Mouse (Mus musculus) brown adipose tissue, adult 24 weeks (tissue): ENCODE results near the gene Lypd6b. TPM values are rescaled to one million over a fixed set of nuclear protein-coding genes. Genes with fewer than 3 reads are reported as not detected.
A peak's percentile ranks its signal among the peaks of the same experiment; 100 is the strongest.

Source experiments
- H3K27ac ChIP-seq: fragments of 200-500 bp; replicated peaks from 2 replicates; pipeline ENCODE4 v1.5.1; 2012; ENCODE audit warnings: low read depth, mild to moderate bottlenecking, low read length
- H3K4me1 ChIP-seq: fragments of 200-500 bp; 2 replicates; pipeline ENCODE4 v1.6.1; 2012; ENCODE audit warnings: low read length, mixed read lengths; ENCODE audit not compliant: control insufficient read depth, insufficient read depth, insufficient read length
- H3K4me3 ChIP-seq: fragments of 200-500 bp; 2 replicates; pipeline ENCODE4 v1.5.1; 2012; ENCODE audit warnings: low read depth, mild to moderate bottlenecking, low read length, moderate library complexity; ENCODE audit not compliant: insufficient read depth
- polyA plus RNA-seq: library from polyadenylated mRNA; stranded (reverse); fragments of >200 nt; gene quantifications from 2 replicates; pipeline ENCODE4 v1.2.4, GENCODE M21; 2012; ENCODE audit not compliant: missing spikeins, insufficient read depth, insufficient read length

The Lypd6b gene
- polyA plus RNA-seq, 1 experiment, result not detected

- Histone ChIP-seq H3K4me3 (no peak overlapping the region), H3K27ac (no peak overlapping the region), H3K4me1 (no peaks in the 10 kb centered on the region; the same call in 1 of the 2 replicates)
These were observed 40.3 kb downstream of the Lypd6b start for GRCm38 (mm10) chr2:49827756-49828155.

DNA sequence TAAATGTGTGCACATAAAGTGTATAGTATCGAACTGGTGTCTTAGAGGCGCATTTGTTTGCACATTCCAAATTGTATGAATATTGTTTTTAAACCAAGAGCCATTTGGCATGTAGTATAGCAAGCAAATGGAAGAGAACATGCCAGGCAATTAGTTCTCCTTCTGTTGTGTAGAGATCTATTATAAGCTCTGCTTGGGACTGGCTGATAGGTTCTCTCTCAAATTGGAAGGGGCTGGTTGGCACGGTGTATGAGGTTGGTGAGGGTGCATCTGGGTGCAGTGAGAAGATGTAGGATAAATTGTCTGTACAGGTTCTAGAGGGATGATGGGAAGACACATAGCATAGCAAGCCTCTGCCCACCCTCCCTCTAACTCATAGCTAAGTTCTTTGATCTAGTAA lies 42.9 kb downstream of the Lypd6b start:
- Histone ChIP-seq H3K4me3 (no peak overlapping the region), H3K27ac (no peak overlapping the region), H3K4me1 (no peaks in the 10 kb centered on the region)

GRCm38 (mm10) chr2:49832277-49832803 lies 44.9 kb downstream of the Lypd6b start:
- Histone ChIP-seq H3K4me3 (no peak overlapping the region), H3K27ac (no peak overlapping the region), H3K4me1 (no peaks in the 10 kb centered on the region)

DNA sequence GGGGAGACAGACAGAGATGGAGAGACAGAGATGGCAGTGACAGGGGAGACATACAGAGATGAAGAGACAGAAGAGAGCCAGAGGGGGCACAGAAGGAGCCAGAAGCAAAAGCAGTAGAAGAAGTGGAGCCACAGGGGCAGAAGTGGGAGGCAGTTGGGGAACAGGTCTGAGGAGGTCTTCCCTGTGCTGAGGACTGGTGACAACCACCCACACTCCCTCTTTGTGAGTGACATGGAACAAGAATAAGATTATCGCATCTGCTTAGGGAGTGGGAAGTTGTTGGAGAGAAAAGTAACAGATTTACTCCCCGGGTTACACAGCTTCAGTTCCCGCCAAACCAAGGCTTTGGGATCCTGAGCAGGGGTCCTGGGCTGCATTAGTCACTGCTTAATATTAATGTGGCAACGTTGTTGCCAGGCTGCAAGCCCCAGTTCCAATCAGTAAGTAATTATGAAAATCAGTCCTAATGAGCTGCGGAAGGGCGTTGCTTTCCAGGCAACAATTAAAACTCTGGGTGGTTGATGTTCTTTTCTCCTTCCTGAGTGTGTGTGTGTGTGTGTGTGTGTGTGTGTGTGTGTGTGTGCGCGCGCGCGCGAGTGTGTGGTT lies 50.1 kb downstream of the Lypd6b start:
- H3K4me1 ChIP-seq, result no peaks in the 10 kb centered on the region
- H3K4me3 ChIP-seq, result no peak overlapping the region
- no peak overlapping the region for H3K27ac ChIP-seq

DNA sequence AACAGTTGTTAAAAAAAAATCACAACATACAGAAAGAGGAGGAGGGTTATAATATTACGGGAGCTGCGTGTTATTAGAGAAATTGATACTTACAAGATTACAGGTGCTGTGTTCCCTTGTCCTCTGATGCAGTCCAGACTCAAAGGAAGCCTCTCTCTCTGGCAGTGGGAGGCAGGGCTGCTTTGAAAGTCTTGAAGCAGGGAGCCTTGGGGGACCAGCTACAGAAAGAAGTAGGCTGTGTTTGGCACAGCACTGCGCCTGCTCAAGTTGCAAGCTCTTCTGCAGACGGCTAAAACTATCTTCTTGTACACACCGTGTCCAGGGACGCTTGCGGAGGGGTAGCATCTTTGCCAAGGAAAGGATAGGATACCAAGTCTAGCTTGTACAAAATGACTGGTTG lies 51.1 kb downstream of the Lypd6b start:
- no peaks in the 10 kb centered on the region for H3K4me1 ChIP-seq
- no peak overlapping the region for H3K4me3 ChIP-seq
- no peak overlapping the region for H3K27ac ChIP-seq

DNA sequence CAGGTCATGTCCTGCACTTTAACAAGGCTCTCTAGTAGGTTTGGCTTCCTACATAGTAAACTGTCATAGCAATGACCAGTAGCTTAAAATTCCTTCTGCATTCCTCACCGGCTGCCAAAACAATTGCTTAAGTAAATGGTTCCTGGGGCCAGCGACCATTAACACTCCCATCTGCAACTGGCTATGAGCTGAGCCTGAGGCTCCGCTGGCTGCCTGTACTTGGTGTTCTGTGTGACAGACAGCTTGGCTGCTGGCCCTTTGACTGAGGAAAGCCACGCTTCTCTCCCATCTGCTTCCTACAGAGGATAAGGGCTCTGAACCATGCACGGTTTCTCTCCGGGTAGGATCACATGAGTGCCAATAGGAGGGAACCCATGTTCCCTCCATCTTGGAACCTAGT lies 53.1 kb downstream of the Lypd6b start:
- H3K27ac ChIP-seq, result 0 out of 2 replicates have a peak overlapping the region, but pooled peaks have one; percentile 29

DNA sequence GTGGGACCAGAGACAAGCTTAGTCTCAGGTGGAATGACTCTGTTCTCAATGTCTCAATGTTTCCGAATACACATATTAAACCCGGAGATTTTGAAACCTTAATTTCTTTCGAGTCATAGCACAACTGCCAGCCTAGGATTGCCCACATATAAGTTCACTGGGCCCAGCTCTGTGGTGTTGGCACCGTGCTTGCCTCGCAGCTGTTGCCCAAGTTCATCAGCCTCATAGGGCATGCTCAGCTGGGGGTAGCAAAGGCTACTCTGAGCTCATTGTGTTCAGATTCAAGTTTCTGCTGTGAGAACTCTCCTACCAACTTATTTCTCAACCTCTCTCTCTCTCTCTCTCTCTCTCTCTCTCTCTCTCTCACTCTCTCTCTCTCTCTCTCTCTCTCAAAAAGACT lies 53.6 kb downstream of the Lypd6b start:
- H3K27ac ChIP-seq, result 0 out of 2 replicates have a peak overlapping the region, but pooled peaks have one; percentile 29
- H3K4me1 ChIP-seq, result no peaks in the 10 kb centered on the region

More for the DNA sequence above, 53.1 kb downstream of the Lypd6b start:
- Histone ChIP-seq H3K4me3 (no peak overlapping the region), H3K4me1 (no peaks in the 10 kb centered on the region)

DNA sequence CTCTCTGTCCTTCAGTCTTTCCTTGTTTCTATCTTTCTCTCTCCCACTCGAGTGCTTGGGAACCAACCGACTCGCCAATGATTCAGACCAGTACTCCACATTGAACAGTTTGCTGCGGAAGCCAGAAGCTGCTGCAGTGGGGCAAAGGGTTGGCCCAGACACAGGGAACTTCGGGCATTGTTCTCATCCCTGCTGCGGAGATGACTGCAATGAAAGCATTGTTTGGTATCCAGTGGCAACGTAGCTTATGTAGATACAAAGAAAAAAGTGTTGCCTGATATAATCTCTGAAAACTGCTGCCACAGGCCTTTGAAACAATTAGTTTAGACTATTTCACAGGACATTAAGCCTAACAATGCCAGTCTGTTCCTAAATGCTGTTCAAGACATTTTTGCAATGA lies 57.6 kb downstream of the Lypd6b start:
- Histone ChIP-seq H3K27ac (no peak overlapping the region), H3K4me1 (no peaks in the 10 kb centered on the region), H3K4me3 (no peak overlapping the region)

More for the DNA sequence above, 53.6 kb downstream of the Lypd6b start:
- no peak overlapping the region for H3K4me3 ChIP-seq

DNA sequence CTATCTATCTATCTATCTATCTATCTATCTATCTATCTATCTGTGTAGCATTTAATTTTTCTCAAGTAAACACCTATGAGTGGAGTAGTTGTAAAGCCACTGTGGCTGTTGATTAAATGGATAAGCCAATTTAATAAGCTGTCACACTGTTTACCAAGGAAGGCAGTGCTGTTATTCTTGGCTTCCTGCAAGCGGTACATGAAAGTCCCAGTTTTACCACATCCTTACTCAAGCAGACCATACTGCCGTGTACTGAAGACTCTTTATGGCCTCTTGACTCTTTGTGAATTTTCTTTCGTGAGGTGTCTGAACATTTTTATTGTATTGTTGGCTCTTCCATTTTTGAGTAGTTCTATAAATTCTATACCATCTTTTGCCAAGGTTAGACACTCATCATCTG lies 58.6 kb downstream of the Lypd6b start:
- H3K27ac ChIP-seq, result no peak overlapping the region
- H3K4me3 ChIP-seq, result no peak overlapping the region
- no peaks in the 10 kb centered on the region for H3K4me1 ChIP-seq

GRCm38 (mm10) chr2:49846880-49847279 lies 59.4 kb downstream of the Lypd6b start:
- Histone ChIP-seq H3K4me1 (no peaks in the 10 kb centered on the region), H3K27ac (no peak overlapping the region), H3K4me3 (no peak overlapping the region)

GRCm38 (mm10) chr2:49847831-49848230 lies 60.3 kb downstream of the Lypd6b start:
- no peak overlapping the region for H3K27ac ChIP-seq
- H3K4me1 ChIP-seq, result no peaks in the 10 kb centered on the region
- no peak overlapping the region for H3K4me3 ChIP-seq

- H3K4me3 ChIP-seq, result no peak overlapping the region
- H3K4me1 ChIP-seq, result no peaks in the 10 kb centered on the region
These were observed 62.3 kb downstream of the Lypd6b start for GRCm38 (mm10) chr2:49849771-49850170.

DNA sequence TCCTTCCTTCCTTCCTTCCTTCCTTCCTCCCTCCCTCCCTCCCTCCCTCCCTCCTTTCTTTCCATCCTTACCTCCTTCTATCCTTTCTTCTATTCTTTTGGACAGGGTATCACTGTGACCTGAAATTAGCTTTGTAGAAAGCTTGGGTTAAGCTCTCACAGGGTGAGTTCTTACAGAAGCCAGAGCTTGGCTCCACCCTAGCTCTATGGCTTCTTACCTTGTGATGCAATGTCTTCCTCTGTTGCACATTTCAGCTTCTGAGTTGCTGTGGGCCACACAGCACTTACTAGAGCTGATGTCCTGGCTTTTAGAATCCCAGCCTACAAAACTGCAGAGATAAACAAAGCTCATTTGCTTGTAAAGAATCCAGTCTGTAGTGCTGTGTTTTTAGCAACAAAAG lies 64.5 kb downstream of the Lypd6b start:
- no peak overlapping the region for H3K27ac ChIP-seq
- H3K4me1 ChIP-seq, result no peaks in the 10 kb centered on the region

More at GRCm38 (mm10) chr2:49849771-49850170, 62.3 kb downstream of the Lypd6b start:
- H3K27ac ChIP-seq, result no peak overlapping the region

GRCm38 (mm10) chr2:49856161-49856564 lies 68.7 kb downstream of the Lypd6b start:
- no peak overlapping the region for H3K4me3 ChIP-seq
- no peak overlapping the region for H3K27ac ChIP-seq
- no peaks in the 10 kb centered on the region for H3K4me1 ChIP-seq

More for the DNA sequence above, 64.5 kb downstream of the Lypd6b start:
- no peak overlapping the region for H3K4me3 ChIP-seq

DNA sequence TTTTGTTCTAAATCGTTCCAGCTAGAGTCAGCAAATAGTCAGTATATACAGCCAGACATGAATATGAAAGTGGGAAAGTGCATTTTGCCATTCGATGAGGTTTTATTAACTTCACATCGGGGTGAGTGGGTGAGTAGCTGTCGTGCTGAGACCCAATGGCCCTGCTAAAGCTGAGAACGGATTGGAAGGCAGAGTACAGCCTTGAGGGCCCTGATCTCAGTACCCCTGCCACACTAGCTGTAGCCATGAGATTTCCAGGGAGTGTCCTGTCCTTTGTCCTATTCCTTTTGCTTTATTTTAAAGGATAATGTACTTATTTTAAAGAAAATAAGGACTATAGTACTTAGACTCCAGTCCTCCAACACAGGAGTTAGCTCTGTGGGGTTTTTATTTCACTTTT lies 69.1 kb downstream of the Lypd6b start:
- no peak overlapping the region for H3K27ac ChIP-seq
- no peak overlapping the region for H3K4me3 ChIP-seq
- H3K4me1 ChIP-seq, result no peaks in the 10 kb centered on the region

DNA sequence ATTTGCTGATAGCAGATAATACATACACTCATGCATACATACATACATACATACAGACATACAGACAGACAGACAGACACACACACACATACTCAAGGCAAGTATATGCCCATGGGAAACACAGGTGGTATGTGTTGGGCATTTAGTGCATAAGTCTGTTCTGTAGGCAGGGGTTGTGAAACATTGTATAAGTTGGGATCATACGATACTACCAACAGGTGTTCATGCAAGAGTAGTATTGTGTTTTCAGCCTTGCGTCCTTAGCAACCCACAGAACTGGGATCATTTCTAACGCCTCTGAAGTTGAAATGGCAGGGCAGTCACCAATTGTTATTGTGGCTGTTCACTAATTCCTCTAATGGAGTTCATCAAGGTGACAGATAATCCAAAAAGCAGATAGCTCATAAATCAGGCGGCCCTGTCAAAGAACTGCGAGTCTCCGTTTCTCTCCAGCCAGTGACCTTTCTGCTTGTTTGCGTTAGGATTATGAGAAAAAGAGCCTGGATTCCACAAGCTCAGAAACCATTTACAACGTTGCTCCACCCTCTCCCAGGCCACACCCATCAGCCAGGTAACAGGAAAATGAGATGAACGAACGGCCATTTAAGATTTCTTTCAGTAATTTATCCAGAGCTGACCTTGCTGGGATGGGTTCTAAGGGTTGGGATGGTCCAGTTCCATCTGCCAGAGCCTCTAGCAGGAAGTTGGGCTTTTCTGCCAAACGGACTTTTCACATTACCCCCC lies 72.9 kb downstream of the Lypd6b start:
- H3K4me1 ChIP-seq, result no peaks in the 10 kb centered on the region
- H3K4me3 ChIP-seq, result no peak overlapping the region
- H3K27ac ChIP-seq, result no peak overlapping the region
